In genomic region chr4:81764026-81764867, GRCm38 (mm10) we compare ENCODE assay signal across 8 mouse cellular contexts.
DNase-seq lines count a peak whose midpoint lies in the region; ATAC-seq and TF ChIP-seq lines count a peak whose summit lies in the region.

No protein-coding gene starts in this region.

- H3K4me1 ChIP-seq in kidney, embryonic 14.5 days (ENCODE audit: control insufficient read depth, insufficient read depth, low read length) = peaks cover 13% of the 10 kb centered on the region
- H3K4me1 ChIP-seq in embryonic facial prominence, embryonic 13.5 days = peaks cover 26% of the 10 kb centered on the region
- peaks cover 24% of the 10 kb centered on the region for H3K4me1 ChIP-seq in heart, embryonic 12.5 days (replicated peaks)
- H3K4me1 ChIP-seq in midbrain, embryonic 16.5 days (ENCODE audit: control insufficient read depth, insufficient read depth, low read length) = peaks cover 17% of the 10 kb centered on the region

- no peak overlapping the region for H3K4me3 ChIP-seq in kidney, embryonic 14.5 days (ENCODE audit: low read length)
- H3K4me3 ChIP-seq in embryonic facial prominence, embryonic 13.5 days = no peak overlapping the region
- no peak overlapping the region for H3K4me3 ChIP-seq in heart, embryonic 12.5 days
- no peak overlapping the region for H3K4me3 ChIP-seq in layer of hippocampus, adult 2 months
- H3K4me3 ChIP-seq in midbrain, embryonic 16.5 days (ENCODE audit: low read depth, low read length) = no peak overlapping the region

- no peak overlapping the region; the same call in 1 of the 2 replicates for H3K27ac ChIP-seq in kidney, embryonic 14.5 days (ENCODE audit: low read depth, low read length)
- peak overlapping the region; percentile 78 for H3K27ac ChIP-seq in embryonic facial prominence, embryonic 13.5 days
- peak overlapping the region; percentile 63 for H3K27ac ChIP-seq in heart, embryonic 12.5 days (ENCODE audit: poor library complexity, severe bottlenecking)
- H3K27ac ChIP-seq in layer of hippocampus, adult 2 months = peak overlapping the region; percentile 86
- H3K27ac ChIP-seq in midbrain, embryonic 16.5 days (ENCODE audit: low read length) = peak overlapping the region; percentile 52

- DNase-seq in kidney, adult 11 months = no peak
- DNase-seq in layer of hippocampus, adult 2 months (ENCODE audit: low spot score in 2 of 2) = peak in 1 of 2 experiments; percentile 65
- DNase-seq in thymus, postnatal 4 days = no peak

- no peaks in the 10 kb centered on the region for H3K9me3 ChIP-seq in kidney, embryonic 14.5 days (ENCODE audit: control insufficient read depth, low read length)
- no peaks in the 10 kb centered on the region for H3K9me3 ChIP-seq in embryonic facial prominence, embryonic 13.5 days
- no peaks in the 10 kb centered on the region for H3K9me3 ChIP-seq in heart, embryonic 12.5 days (replicated peaks)
- H3K9me3 ChIP-seq in midbrain, embryonic 16.5 days (replicated peaks; ENCODE audit: control insufficient read depth, low read length, poor library complexity, severe bottlenecking) = no peaks in the 10 kb centered on the region

- no peak overlapping the region for H3K9ac ChIP-seq in kidney, embryonic 14.5 days (ENCODE audit: low read depth, low read length)
- peak overlapping the region; percentile 37; the same call in 1 of the 2 replicates for H3K9ac ChIP-seq in embryonic facial prominence, embryonic 13.5 days
- H3K9ac ChIP-seq in heart, embryonic 12.5 days = peak overlapping the region; percentile 35; the same call in 1 of the 2 replicates
- H3K9ac ChIP-seq in midbrain, embryonic 16.5 days (ENCODE audit: low read depth, low read length) = peak overlapping the region; percentile 30; the same call in 1 of the 2 replicates

- no peaks in the 10 kb centered on the region for H3K36me3 ChIP-seq in kidney, embryonic 14.5 days (ENCODE audit: control insufficient read depth, insufficient read depth, low read length)
- H3K36me3 ChIP-seq in embryonic facial prominence, embryonic 13.5 days = no peaks in the 10 kb centered on the region
- no peaks in the 10 kb centered on the region for H3K36me3 ChIP-seq in heart, embryonic 12.5 days
- H3K36me3 ChIP-seq in midbrain, embryonic 16.5 days (ENCODE audit: control insufficient read depth, insufficient read depth, low read length) = no peaks in the 10 kb centered on the region

- peak; percentile 45 for TF ChIP-seq CTCF in layer of hippocampus, adult 2 months (conservative IDR thresholded peaks at IDR 0.05)

- WGBS in kidney, embryonic 14.5 days = 29% methylated on average over 11 of the region's 11 CpGs
- 16% methylated on average over 11 of the region's 11 CpGs for WGBS in embryonic facial prominence, embryonic 13.5 days
- 33% methylated on average over 11 of the region's 11 CpGs for WGBS in heart, embryonic 12.5 days
- WGBS in midbrain, embryonic 16.5 days = 18% methylated on average over 11 of the region's 11 CpGs

- H3K27me3 ChIP-seq in kidney, embryonic 14.5 days (ENCODE audit: control insufficient read depth, insufficient read depth, low read length) = no peaks in the 10 kb centered on the region
- H3K27me3 ChIP-seq in embryonic facial prominence, embryonic 13.5 days = no peaks in the 10 kb centered on the region
- no peaks in the 10 kb centered on the region for H3K27me3 ChIP-seq in heart, embryonic 12.5 days (replicated peaks)
- H3K27me3 ChIP-seq in midbrain, embryonic 16.5 days (ENCODE audit: control insufficient read depth, insufficient read depth, low read depth, low read length) = no peaks in the 10 kb centered on the region

- H3K4me2 ChIP-seq in kidney, embryonic 14.5 days (replicated peaks; ENCODE audit: low read depth, low read length) = 0 out of 2 replicates have a peak overlapping the region, but pooled peaks have one; percentile 13
- H3K4me2 ChIP-seq in embryonic facial prominence, embryonic 13.5 days = peak overlapping the region; percentile 18; the same call in 1 of the 2 replicates
- H3K4me2 ChIP-seq in heart, embryonic 12.5 days = peak overlapping the region; percentile 32
- 0 out of 2 replicates have a peak overlapping the region, but pooled peaks have one; percentile 12 for H3K4me2 ChIP-seq in midbrain, embryonic 16.5 days (ENCODE audit: low read length)

- ATAC-seq in kidney, embryonic 14.5 days (ENCODE audit: low FRiP score, low TSS enrichment) = peak; percentile 60; the same call in 1 of the 2 replicates
- ATAC-seq in embryonic facial prominence, embryonic 13.5 days (ENCODE audit: insufficient number of reproducible peaks, insufficient read depth, low FRiP score, low TSS enrichment, low read depth) = no peak
- peak; percentile 81 for ATAC-seq in heart, embryonic 12.5 days (ENCODE audit: insufficient number of reproducible peaks, low FRiP score)
- ATAC-seq in midbrain, embryonic 16.5 days = peak; percentile 77
- ATAC-seq in megakaryocyte progenitor cell, adult 5-6 weeks (replicated peaks; ENCODE audit: poor library complexity) = no peak

Comparison
In these comparisons a context has a peak if more than half of its experiments do, and no peak if none do; other contexts are left out.
1. ATAC-seq: peak in kidney, embryonic 14.5 days (single experiment), heart, embryonic 12.5 days (single experiment) and midbrain, embryonic 16.5 days (single experiment); none in embryonic facial prominence, embryonic 13.5 days (single experiment) and megakaryocyte progenitor cell, adult 5-6 weeks (single experiment).
2. Peak in every context shown above with its lines, with median percentiles within 50 percentile points of each other: H3K4me2 ChIP-seq.